Mouse (Mus musculus): Measurements from ENCODE around the gene Camk2d.

DNA sequence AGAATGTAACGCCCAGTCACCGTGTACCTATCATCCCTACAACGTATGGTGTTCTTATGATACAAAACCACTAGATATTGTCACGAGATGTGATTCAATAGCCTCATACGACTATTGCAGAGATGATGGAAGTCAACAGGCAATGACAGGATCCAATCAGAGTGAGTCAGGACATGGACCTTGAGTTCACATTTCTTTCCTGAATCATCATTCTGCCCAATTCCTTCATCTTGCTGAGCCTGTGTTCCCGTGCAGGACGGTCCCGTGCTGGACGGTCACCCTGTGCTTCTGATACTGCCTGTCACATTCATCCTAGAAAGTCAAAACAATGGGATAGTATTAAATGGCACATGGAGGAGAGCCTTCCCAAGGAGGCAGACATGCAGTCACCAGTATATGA lies 181.0 kb downstream of the Camk2d start:
- TF ChIP-seq POLR2A (IDR thresholded peaks at IDR 0.05; ENCODE audit: extremely low read depth, insufficient read depth, low read length) (no peak), CTCF (IDR thresholded peaks at IDR 0.05; ENCODE audit: extremely low read depth, insufficient read depth, low read length) (no peak)

Data from cortical plate, adult 2 months (tissue).